Mouse (Mus musculus): ENCODE results near the gene Nin.

Nin gene

GRCm38 (mm10) chr12:70011681-70012080 is 101.8 kb downstream of the Nin start:
- DNase-seq (ENCODE audit: low spot score), result no peak

GRCm38 (mm10) chr12:70010356-70010755 is 103.2 kb downstream of the Nin start:
- no peak for DNase-seq (ENCODE audit: low spot score)

GRCm38 (mm10) chr12:70005103-70005502 is 108.4 kb downstream of the Nin start:
- DNase-seq (ENCODE audit: low spot score), result no peak

- no peak for DNase-seq (ENCODE audit: low spot score)
These were observed 115.1 kb downstream of the Nin start for GRCm38 (mm10) chr12:69998186-69998983.

GRCm38 (mm10) chr12:69995382-69995781 is 118.1 kb downstream of the Nin start:
- no peak for DNase-seq (ENCODE audit: low spot score)

GRCm38 (mm10) chr12:69986786-69987497 is 126.6 kb downstream of the Nin start, which contains the start of gene Sav1:
TSS of gene Sav1 (minus strand) at chr12:69987002.
- peak; percentile 75 for DNase-seq (ENCODE audit: low spot score)

- no peak for DNase-seq (ENCODE audit: low spot score)
These were observed 127.2 kb downstream of the Nin start for GRCm38 (mm10) chr12:69986241-69986762.

GRCm38 (mm10) chr12:69985546-69985945 is 128.0 kb downstream of the Nin start:
- no peak for DNase-seq (ENCODE audit: low spot score)

GRCm38 (mm10) chr12:69982874-69983273 is 130.6 kb downstream of the Nin start:
- no peak for DNase-seq (ENCODE audit: low spot score)

- DNase-seq (ENCODE audit: low spot score), result no peak
These were observed 136.0 kb downstream of the Nin start for GRCm38 (mm10) chr12:69977376-69977998.

GRCm38 (mm10) chr12:69976688-69977087 is 136.8 kb downstream of the Nin start:
- DNase-seq (ENCODE audit: low spot score), result no peak

- DNase-seq (ENCODE audit: low spot score), result no peak
These were observed 139.9 kb downstream of the Nin start for GRCm38 (mm10) chr12:69973666-69974065.

- DNase-seq (ENCODE audit: low spot score), result no peak
These were observed 145.4 kb downstream of the Nin start for GRCm38 (mm10) chr12:69968154-69968553.

GRCm38 (mm10) chr12:69967112-69967511 is 146.4 kb downstream of the Nin start:
- DNase-seq (ENCODE audit: low spot score), result no peak

- no peak for DNase-seq (ENCODE audit: low spot score)
These were observed 147.4 kb downstream of the Nin start for GRCm38 (mm10) chr12:69966071-69966470.

GRCm38 (mm10) chr12:69965644-69966043 is 147.9 kb downstream of the Nin start:
- DNase-seq (ENCODE audit: low spot score), result no peak

- DNase-seq (ENCODE audit: low spot score), result no peak
These were observed 150.4 kb downstream of the Nin start for GRCm38 (mm10) chr12:69963141-69963540.

- peak; percentile 33 for DNase-seq (ENCODE audit: low spot score)
These were observed 151.0 kb downstream of the Nin start for GRCm38 (mm10) chr12:69962468-69962867.
